Mouse (Mus musculus) olfactory bulb, adult 2 months (tissue): ENCODE results near the gene Adam22.
"Not testable (repeated sequence)": the region's sequence is repeated elsewhere in the genome, so short reads cannot be mapped to it uniquely, and the experiment has no call there.

Experiments
- CTCF ChIP-seq: fragments of 200-500 bp; IDR thresholded peaks from 2 replicates; pipeline ENCODE4 v1.5.1; 2012; ENCODE audit warnings: low read depth, mild to moderate bottlenecking, low read length, moderate library complexity; ENCODE audit not compliant: insufficient read depth
- POLR2A ChIP-seq: fragments of 200-500 bp; IDR thresholded peaks from 2 replicates; pipeline ENCODE4 v1.6.1; 2012; ENCODE audit warnings: mild to moderate bottlenecking, low read depth, low read length, moderate library complexity; ENCODE audit not compliant: insufficient read depth

DNA sequence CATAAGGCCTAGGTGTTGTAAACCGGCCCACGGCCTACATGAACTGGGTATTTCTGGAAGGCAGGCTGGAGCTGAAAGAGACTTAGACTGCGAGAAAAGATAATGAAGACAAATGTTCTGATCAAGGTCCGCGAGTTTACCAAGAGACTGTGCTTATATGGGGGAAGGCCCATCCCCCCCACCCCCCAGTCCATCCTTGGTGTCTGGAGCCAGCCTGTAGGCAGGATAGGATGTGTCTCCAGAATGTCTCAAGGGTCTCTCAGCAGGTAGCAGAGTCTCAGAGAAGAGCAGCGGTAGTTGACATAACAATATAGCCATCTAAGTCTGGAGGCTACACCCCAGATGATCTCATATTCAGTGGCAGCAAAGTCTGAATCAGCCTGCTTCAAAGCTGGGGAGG lies 333.4 kb downstream of the Adam22 start:
- TF ChIP-seq CTCF, POLR2A: not testable (repeated sequence)
